Mouse (Mus musculus): Measurements from ENCODE around the gene Braf.

DNA sequence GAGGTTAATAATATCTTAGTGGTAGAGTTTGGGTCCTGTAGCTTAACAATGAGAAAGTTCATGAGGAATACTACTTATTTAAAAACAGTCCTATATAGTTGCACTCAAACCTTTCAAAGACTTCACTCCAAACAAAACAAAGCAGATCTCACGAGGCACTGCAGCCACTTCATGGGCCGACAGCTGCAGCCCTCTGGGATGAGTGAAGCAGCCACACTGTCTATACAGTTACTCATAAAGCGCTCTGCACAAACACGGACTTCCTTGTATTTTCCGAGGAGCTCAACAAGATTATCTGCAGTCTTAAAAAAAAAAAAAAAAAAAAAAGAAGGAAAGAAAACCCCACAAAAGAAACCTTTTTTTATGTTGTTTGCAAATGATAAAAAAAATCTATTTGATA is 117.9 kb downstream of the Braf start:
- TF ChIP-seq POLR2A (IDR thresholded peaks at IDR 0.05; ENCODE audit: insufficient read depth, low read length) (no peak), CTCF (IDR thresholded peaks at IDR 0.05; ENCODE audit: low read depth, low read length) (no peak)

All from ES-Bruce4 (cell line).